Mouse (Mus musculus) hindbrain, postnatal 0 days (tissue): ENCODE measurements around the gene Sh3glb1. TPM values are rescaled to one million over a fixed set of nuclear protein-coding genes. Genes with fewer than 3 reads are reported as not detected.
A peak's percentile ranks its signal among the peaks of the same experiment; 100 is the strongest.
"Not testable (repeated sequence)": the region's sequence is repeated elsewhere in the genome, so short reads cannot be mapped to it uniquely, and the experiment has no call there.

Experiments
- ATAC-seq: fragments of 200-750 bp; cut with Nextera tagmentation; 2 replicates; pipeline ENCODE4 v1.8.0; 2017; ENCODE audit warnings: mild to moderate bottlenecking, moderate TSS enrichment, moderate library complexity
- DNase-seq: peaks from one replicate; pipeline ENCODE4 v3.0.0-alpha.2; 2015; ENCODE audit warnings: low spot score
- H3K27ac ChIP-seq: fragments of 300-500 bp; sonication (generic); 2 replicates; pipeline ENCODE4 v1.5.1; 2014; ENCODE audit warnings: mild to moderate bottlenecking
- H3K27me3 ChIP-seq: fragments of 300-500 bp; sonication (generic); 2 replicates; pipeline ENCODE4 v1.6.1; 2014; ENCODE audit warnings: low read length, mixed read lengths; ENCODE audit not compliant: insufficient read depth
- H3K36me3 ChIP-seq: fragments of 300-500 bp; sonication (generic); 2 replicates; pipeline ENCODE4 v1.6.1; 2014; ENCODE audit warnings: low read length, mixed read lengths; ENCODE audit not compliant: insufficient read depth
- H3K4me1 ChIP-seq: fragments of 300-500 bp; sonication (generic); 2 replicates; pipeline ENCODE4 v1.6.1; 2014; ENCODE audit warnings: antibody characterized with exemption, low read length, mixed read lengths; ENCODE audit not compliant: insufficient read depth
- H3K4me2 ChIP-seq: fragments of 300-500 bp; sonication (generic); 2 replicates; pipeline ENCODE4 v1.6.1; 2014; ENCODE audit warnings: low read depth, mild to moderate bottlenecking, low read length, moderate library complexity, mixed read lengths
- H3K4me3 ChIP-seq: fragments of 300-500 bp; sonication (generic); 2 replicates; pipeline ENCODE4 v1.5.1; 2014; ENCODE audit warnings: low read length
- H3K9ac ChIP-seq: fragments of 300-500 bp; sonication (generic); replicated peaks from 2 replicates; pipeline ENCODE4 v1.6.1; 2014; ENCODE audit warnings: mild to moderate bottlenecking, low read length, moderate library complexity, mixed read lengths
- H3K9me3 ChIP-seq: fragments of 300-500 bp; sonication (generic); 2 replicates; pipeline ENCODE4 v1.6.1; 2016; ENCODE audit warnings: low read length, mixed read lengths
- CTCF ChIP-seq: IDR thresholded peaks from 2 replicates; pipeline ENCODE4 v1.5.1; 2016; ENCODE audit warnings: antibody characterized with exemption, control low read depth, low read depth
- WGBS: fragments of 180-500 bp; shearing (Covaris S2); extraction: QIAGEN DNeasy Blood & Tissue Kit; methylation state at CpG from one replicate; pipeline ENCODE4 v1.1.7; 2014; 5-methylcytosine and 5-hydroxymethylcytosine counted together
- polyA plus RNA-seq: library from polyadenylated mRNA; unstranded; fragments of >200 nt; fragmentation: Nextera tagmentation; extraction: Ambion mirVana; gene quantifications from 2 replicates; pipeline ENCODE4 v1.2.1, GENCODE M21; 2015
- total RNA-seq: library from RNA; depleted of rRNA; stranded (reverse); fragments of >200 nt; gene quantifications from 2 replicates; pipeline ENCODE4 v1.2.3, GENCODE M21; 2014

The Sh3glb1 gene
- total and polyA plus RNA-seq, 2 experiments from 2014 or later, result 61.3 to 118 TPM

- DNase-seq (no peak), ATAC-seq (no peak)
- Histone ChIP-seq H3K27ac (no peak overlapping the region), H3K36me3 (no peaks in the 10 kb centered on the region), H3K4me2 (no peak overlapping the region), H3K4me1 (no peaks in the 10 kb centered on the region), H3K9ac (no peak overlapping the region), H3K9me3 (no peaks in the 10 kb centered on the region), H3K4me3 (no peak overlapping the region), H3K27me3 (no peaks in the 10 kb centered on the region)
- TF ChIP-seq CTCF, result peak; percentile 60
- WGBS, result 4% methylated on average over 2 of the region's 2 CpGs
These were observed 33.0 kb upstream of the Sh3glb1 start for GRCm38 (mm10) chr3:144753120-144753519.

- not testable (repeated sequence) for H3K36me3 ChIP-seq, H3K9ac ChIP-seq, H3K27me3 ChIP-seq, DNase-seq, H3K9me3 ChIP-seq, H3K4me3 ChIP-seq, H3K27ac ChIP-seq, H3K4me1 ChIP-seq
- 0 out of 2 replicates have a peak, but pooled peaks have one; percentile 45 for ATAC-seq
- peak overlapping the region; percentile 16; the same call in 1 of the 2 replicates for H3K4me2 ChIP-seq
- 42% methylated on average over 18 of the region's 21 CpGs for WGBS
These were observed 29.2 kb upstream of the Sh3glb1 start for GRCm38 (mm10) chr3:144749062-144749963.

DNA sequence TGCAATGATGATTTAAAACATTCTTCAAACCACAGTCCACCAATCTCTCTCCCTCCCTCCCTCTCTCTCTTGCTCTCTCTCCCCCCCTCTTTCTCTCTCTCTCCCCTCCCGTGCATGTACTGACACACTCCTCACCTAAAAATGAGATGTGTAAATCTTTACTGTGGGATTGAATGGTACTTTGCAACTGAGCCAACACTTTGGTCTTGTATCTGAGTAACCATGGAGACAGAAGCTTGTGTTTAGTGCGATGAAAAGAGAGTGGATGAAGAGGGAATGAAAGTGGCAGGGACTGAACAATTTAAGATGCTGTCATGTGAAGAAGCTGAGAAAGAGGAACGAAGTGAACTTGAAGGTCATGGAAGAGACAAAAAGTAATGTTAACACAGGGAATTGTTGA lies 27.6 kb upstream of the Sh3glb1 start:
- H3K36me3 ChIP-seq, H3K4me1 ChIP-seq, ATAC-seq, H3K4me2 ChIP-seq, DNase-seq, H3K9me3 ChIP-seq, H3K27ac ChIP-seq, H3K4me3 ChIP-seq, H3K27me3 ChIP-seq, H3K9ac ChIP-seq: not testable (repeated sequence)
- WGBS, result 26% methylated on average over 3 of the region's 3 CpGs

- not testable (repeated sequence) for H3K27ac ChIP-seq, H3K4me3 ChIP-seq, H3K4me2 ChIP-seq, ATAC-seq, H3K36me3 ChIP-seq, H3K4me1 ChIP-seq, H3K27me3 ChIP-seq, H3K9ac ChIP-seq, DNase-seq, H3K9me3 ChIP-seq
- WGBS, result 84% methylated on average over 24 of the region's 24 CpGs
These were observed 18.3 kb upstream of the Sh3glb1 start for GRCm38 (mm10) chr3:144738396-144738795.

- 0 out of 2 replicates have a peak, but pooled peaks have one; percentile 53 for ATAC-seq
- Histone ChIP-seq H3K36me3 (no peaks in the 10 kb centered on the region), H3K27me3 (no peaks in the 10 kb centered on the region), H3K4me2 (no peak overlapping the region), H3K9me3 (no peaks in the 10 kb centered on the region), H3K27ac (no peak overlapping the region), H3K9ac (no peak overlapping the region), H3K4me1 (no peaks in the 10 kb centered on the region), H3K4me3 (no peak overlapping the region)
- peak; percentile 58 for TF ChIP-seq CTCF
- 31% methylated on average over 9 of the region's 9 CpGs for WGBS
- peak; percentile 47 for DNase-seq
These were observed 16.7 kb upstream of the Sh3glb1 start for GRCm38 (mm10) chr3:144736831-144737230.

- Histone ChIP-seq H3K4me2 (no peak overlapping the region), H3K27me3 (no peaks in the 10 kb centered on the region), H3K9me3 (no peaks in the 10 kb centered on the region), H3K9ac (no peak overlapping the region), H3K4me1 (peaks cover 5% of the 10 kb centered on the region), H3K27ac (no peak overlapping the region), H3K4me3 (no peak overlapping the region), H3K36me3 (no peaks in the 10 kb centered on the region)
- TF ChIP-seq CTCF, result peak; percentile 68
- DNase-seq, result peak; percentile 18
- WGBS, result 52% methylated on average over 4 of the region's 4 CpGs
- no peak for ATAC-seq
These were observed 3.3 kb upstream of the Sh3glb1 start for GRCm38 (mm10) chr3:144723455-144723854.

GRCm38 (mm10) chr3:144722566-144722965 lies 2.4 kb upstream of the Sh3glb1 start:
- not testable (repeated sequence) for DNase-seq, H3K4me2 ChIP-seq, H3K4me3 ChIP-seq, H3K27ac ChIP-seq, H3K9me3 ChIP-seq, H3K4me1 ChIP-seq, H3K9ac ChIP-seq, H3K27me3 ChIP-seq, ATAC-seq, H3K36me3 ChIP-seq
- WGBS, result 88% methylated on average over 3 of the region's 3 CpGs
